Mouse (Mus musculus): ENCODE measurements around the gene Smyd2. TPM values are rescaled to one million over a fixed set of nuclear protein-coding genes. Genes with fewer than 3 reads are reported as not detected.

Smyd2 gene
- total and polyA plus RNA-seq, 2 experiments: 18.2 to 33.5 TPM

DNA sequence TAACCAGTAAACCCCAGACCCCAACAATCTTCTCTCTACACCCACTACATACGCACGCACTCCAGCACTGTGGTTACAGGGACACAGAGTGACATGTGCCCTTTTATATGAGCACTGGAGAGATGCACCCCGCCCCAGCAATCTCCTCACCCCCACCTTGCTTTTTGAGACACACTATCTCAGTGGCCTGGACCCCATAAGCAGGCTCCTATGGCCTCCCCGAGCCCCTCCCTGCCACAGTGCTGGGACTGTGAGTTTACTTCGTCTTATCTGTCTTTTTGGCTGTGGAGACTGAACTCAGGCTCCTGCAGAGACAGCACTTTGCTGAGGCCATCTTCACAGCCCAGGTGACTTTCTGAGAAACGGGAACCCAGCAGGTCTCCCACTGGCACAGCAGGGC is 36.2 kb downstream of the Smyd2 start:
- H3K4me3 ChIP-seq (ENCODE audit: insufficient read depth, low read depth, low read length): no peak overlapping the region
- TF ChIP-seq POLR2A (IDR thresholded peaks at IDR 0.05; ENCODE audit: extremely low read depth, insufficient read depth, low read length): no peak
- no peak for TF ChIP-seq CTCF (IDR thresholded peaks at IDR 0.05; ENCODE audit: low read depth, low read length)
- no peak overlapping the region for H3K9ac ChIP-seq (ENCODE audit: low read depth, low read length)
- no peak for DNase-seq (ENCODE audit: extremely low read depth, low read depth, low spot score)
- H3K4me1 ChIP-seq (ENCODE audit: control insufficient read depth, insufficient read depth, low read length): no peaks in the 10 kb centered on the region
- 95% methylated on average over 6 of the region's 6 CpGs for WGBS
- no peaks in the 10 kb centered on the region for H3K27me3 ChIP-seq (ENCODE audit: control insufficient read depth, insufficient read depth, low read length)
- H3K79me2 ChIP-seq (ENCODE audit: control insufficient read depth, insufficient read depth, low read length): no peaks in the 10 kb centered on the region
- H3K27ac ChIP-seq (replicated peaks; ENCODE audit: insufficient read depth, low read depth, low read length): no peak overlapping the region
- no peaks in the 10 kb centered on the region for H3K36me3 ChIP-seq (ENCODE audit: control insufficient read depth, insufficient read depth, low read length)

DNA sequence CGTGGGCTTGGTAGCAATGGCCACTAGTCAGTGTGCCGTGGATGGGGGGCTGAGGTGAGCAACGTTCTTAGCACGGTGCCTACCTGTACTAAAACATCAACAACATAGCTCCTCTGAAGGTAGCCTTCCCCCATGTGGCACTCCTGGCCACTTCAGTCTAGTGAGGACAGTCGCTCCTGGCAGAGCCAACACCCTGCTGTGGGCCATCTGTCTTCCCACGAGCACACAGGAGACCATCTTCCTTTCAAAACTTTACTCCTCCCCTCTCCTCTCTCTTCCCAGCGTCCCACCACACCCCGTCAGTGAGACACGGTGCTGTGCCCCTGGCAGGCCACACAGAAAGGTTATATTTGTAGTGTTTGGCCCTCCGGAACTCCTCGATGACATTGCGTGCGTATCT is 37.2 kb downstream of the Smyd2 start:
- no peak overlapping the region for H3K9ac ChIP-seq (ENCODE audit: low read depth, low read length)
- no peak overlapping the region for H3K27ac ChIP-seq (replicated peaks; ENCODE audit: insufficient read depth, low read depth, low read length)
- H3K36me3 ChIP-seq (ENCODE audit: control insufficient read depth, insufficient read depth, low read length): no peaks in the 10 kb centered on the region
- TF ChIP-seq CTCF (IDR thresholded peaks at IDR 0.05; ENCODE audit: low read depth, low read length) (no peak), POLR2A (IDR thresholded peaks at IDR 0.05; ENCODE audit: extremely low read depth, insufficient read depth, low read length) (no peak)
- H3K79me2 ChIP-seq (ENCODE audit: control insufficient read depth, insufficient read depth, low read length): no peaks in the 10 kb centered on the region
- no peak for DNase-seq (ENCODE audit: extremely low read depth, low read depth, low spot score)
- H3K4me1 ChIP-seq (ENCODE audit: control insufficient read depth, insufficient read depth, low read length): no peaks in the 10 kb centered on the region
- no peaks in the 10 kb centered on the region for H3K27me3 ChIP-seq (ENCODE audit: control insufficient read depth, insufficient read depth, low read length)
- no peak overlapping the region for H3K4me3 ChIP-seq (ENCODE audit: insufficient read depth, low read depth, low read length)
- WGBS: 90% methylated on average over 13 of the region's 13 CpGs

GRCm38 (mm10) chr1:189883531-189884170 is 38.5 kb downstream of the Smyd2 start:
- Histone ChIP-seq H3K27me3 (ENCODE audit: control insufficient read depth, insufficient read depth, low read length) (no peaks in the 10 kb centered on the region), H3K36me3 (ENCODE audit: control insufficient read depth, insufficient read depth, low read length) (no peaks in the 10 kb centered on the region), H3K4me3 (ENCODE audit: insufficient read depth, low read depth, low read length) (no peak overlapping the region), H3K27ac (replicated peaks; ENCODE audit: insufficient read depth, low read depth, low read length) (no peak overlapping the region), H3K9ac (ENCODE audit: low read depth, low read length) (no peak overlapping the region), H3K4me1 (ENCODE audit: control insufficient read depth, insufficient read depth, low read length) (no peaks in the 10 kb centered on the region), H3K79me2 (ENCODE audit: control insufficient read depth, insufficient read depth, low read length) (no peaks in the 10 kb centered on the region)
- 75% methylated on average over 18 of the region's 18 CpGs for WGBS
- no peak for TF ChIP-seq POLR2A (IDR thresholded peaks at IDR 0.05; ENCODE audit: extremely low read depth, insufficient read depth, low read length)
- TF ChIP-seq CTCF (IDR thresholded peaks at IDR 0.05; ENCODE audit: low read depth, low read length): peak; percentile 63
- DNase-seq (ENCODE audit: extremely low read depth, low read depth, low spot score): no peak

DNA sequence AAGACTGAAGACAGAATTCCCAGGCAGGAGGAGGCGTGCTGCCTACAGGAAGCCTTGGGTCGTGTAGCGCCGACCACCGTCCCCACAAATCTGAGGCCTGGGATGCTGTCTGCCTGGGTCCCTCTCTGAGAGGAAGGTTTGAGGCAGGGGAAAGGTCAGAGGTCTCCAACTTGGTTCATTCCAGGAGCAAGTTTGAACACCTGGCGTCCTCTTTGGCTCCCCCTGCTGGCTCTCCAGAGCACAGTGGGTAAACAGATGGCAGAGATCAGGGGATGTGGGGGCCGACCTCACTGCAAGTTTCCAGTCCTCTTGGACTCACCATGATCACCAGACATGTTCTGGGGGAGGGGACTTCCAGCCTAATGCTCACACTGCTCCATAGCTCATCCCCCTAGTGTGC is 39.3 kb downstream of the Smyd2 start:
- no peaks in the 10 kb centered on the region for H3K79me2 ChIP-seq (ENCODE audit: control insufficient read depth, insufficient read depth, low read length)
- WGBS: 65% methylated on average over 7 of the region's 7 CpGs
- H3K4me1 ChIP-seq (ENCODE audit: control insufficient read depth, insufficient read depth, low read length): no peaks in the 10 kb centered on the region
- no peaks in the 10 kb centered on the region for H3K36me3 ChIP-seq (ENCODE audit: control insufficient read depth, insufficient read depth, low read length)
- no peak overlapping the region for H3K4me3 ChIP-seq (ENCODE audit: insufficient read depth, low read depth, low read length)
- H3K27me3 ChIP-seq (ENCODE audit: control insufficient read depth, insufficient read depth, low read length): no peaks in the 10 kb centered on the region
- no peak for DNase-seq (ENCODE audit: extremely low read depth, low read depth, low spot score)
- no peak overlapping the region for H3K9ac ChIP-seq (ENCODE audit: low read depth, low read length)
- TF ChIP-seq CTCF (IDR thresholded peaks at IDR 0.05; ENCODE audit: low read depth, low read length) (peak; percentile 81), POLR2A (IDR thresholded peaks at IDR 0.05; ENCODE audit: extremely low read depth, insufficient read depth, low read length) (no peak)
- no peak overlapping the region for H3K27ac ChIP-seq (replicated peaks; ENCODE audit: insufficient read depth, low read depth, low read length)

DNA sequence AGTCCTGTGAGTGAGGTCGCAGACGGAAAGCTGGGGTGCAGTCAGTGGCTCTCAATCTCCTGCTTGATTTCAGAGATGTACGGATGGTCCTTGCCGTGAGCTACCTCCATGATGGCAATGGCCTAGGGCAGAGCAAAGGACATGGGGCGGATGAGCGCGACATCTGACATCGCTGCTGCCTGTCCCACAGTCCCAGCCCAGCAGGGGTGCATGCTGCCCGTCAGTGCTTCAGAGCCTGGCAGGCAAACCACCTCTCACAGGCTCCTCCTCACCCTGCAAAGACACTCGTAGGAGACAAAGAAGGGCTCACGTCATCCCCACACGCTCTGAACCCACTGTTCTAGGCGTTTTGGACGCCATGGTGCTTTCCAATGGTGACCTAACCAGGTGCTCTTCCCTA is 41.4 kb downstream of the Smyd2 start:
- Histone ChIP-seq H3K27ac (replicated peaks; ENCODE audit: insufficient read depth, low read depth, low read length) (no peak overlapping the region), H3K36me3 (ENCODE audit: control insufficient read depth, insufficient read depth, low read length) (no peaks in the 10 kb centered on the region), H3K27me3 (ENCODE audit: control insufficient read depth, insufficient read depth, low read length) (no peaks in the 10 kb centered on the region), H3K9ac (ENCODE audit: low read depth, low read length) (no peak overlapping the region), H3K4me1 (ENCODE audit: control insufficient read depth, insufficient read depth, low read length) (no peaks in the 10 kb centered on the region), H3K4me3 (ENCODE audit: insufficient read depth, low read depth, low read length) (no peak overlapping the region), H3K79me2 (ENCODE audit: control insufficient read depth, insufficient read depth, low read length) (no peaks in the 10 kb centered on the region)
- no peak for DNase-seq (ENCODE audit: extremely low read depth, low read depth, low spot score)
- WGBS: 92% methylated on average over 14 of the region's 14 CpGs
- TF ChIP-seq CTCF (IDR thresholded peaks at IDR 0.05; ENCODE audit: low read depth, low read length) (no peak), POLR2A (IDR thresholded peaks at IDR 0.05; ENCODE audit: extremely low read depth, insufficient read depth, low read length) (no peak)

GRCm38 (mm10) chr1:189879965-189880364 is 42.2 kb downstream of the Smyd2 start:
- H3K36me3 ChIP-seq (ENCODE audit: control insufficient read depth, insufficient read depth, low read length): no peaks in the 10 kb centered on the region
- H3K27ac ChIP-seq (replicated peaks; ENCODE audit: insufficient read depth, low read depth, low read length): no peak overlapping the region
- no peak for DNase-seq (ENCODE audit: extremely low read depth, low read depth, low spot score)
- no peaks in the 10 kb centered on the region for H3K79me2 ChIP-seq (ENCODE audit: control insufficient read depth, insufficient read depth, low read length)
- WGBS: 68% methylated on average over 8 of the region's 8 CpGs
- no peak overlapping the region for H3K9ac ChIP-seq (ENCODE audit: low read depth, low read length)
- no peak overlapping the region for H3K4me3 ChIP-seq (ENCODE audit: insufficient read depth, low read depth, low read length)
- no peaks in the 10 kb centered on the region for H3K4me1 ChIP-seq (ENCODE audit: control insufficient read depth, insufficient read depth, low read length)
- TF ChIP-seq CTCF (IDR thresholded peaks at IDR 0.05; ENCODE audit: low read depth, low read length) (no peak), POLR2A (IDR thresholded peaks at IDR 0.05; ENCODE audit: extremely low read depth, insufficient read depth, low read length) (no peak)
- H3K27me3 ChIP-seq (ENCODE audit: control insufficient read depth, insufficient read depth, low read length): no peaks in the 10 kb centered on the region

All from liver, adult 2 months (tissue).